Mouse (Mus musculus) telencephalon, adult 2 months (tissue): Measurements from ENCODE around the gene Fancg.

ENCODE experiments used
- DNase-seq: peaks from one replicate; pipeline ENCODE4 v3.0.0-alpha.2; 2011; ENCODE audit warnings: low read depth, low spot score

The Fancg gene

GRCm38 (mm10) chr4:43033481-43033880 is 23.2 kb upstream of the Fancg start:
- DNase-seq: no peak

- no peak for DNase-seq
Measured at GRCm38 (mm10) chr4:43032501-43032900, 22.2 kb upstream of the Fancg start.

DNA sequence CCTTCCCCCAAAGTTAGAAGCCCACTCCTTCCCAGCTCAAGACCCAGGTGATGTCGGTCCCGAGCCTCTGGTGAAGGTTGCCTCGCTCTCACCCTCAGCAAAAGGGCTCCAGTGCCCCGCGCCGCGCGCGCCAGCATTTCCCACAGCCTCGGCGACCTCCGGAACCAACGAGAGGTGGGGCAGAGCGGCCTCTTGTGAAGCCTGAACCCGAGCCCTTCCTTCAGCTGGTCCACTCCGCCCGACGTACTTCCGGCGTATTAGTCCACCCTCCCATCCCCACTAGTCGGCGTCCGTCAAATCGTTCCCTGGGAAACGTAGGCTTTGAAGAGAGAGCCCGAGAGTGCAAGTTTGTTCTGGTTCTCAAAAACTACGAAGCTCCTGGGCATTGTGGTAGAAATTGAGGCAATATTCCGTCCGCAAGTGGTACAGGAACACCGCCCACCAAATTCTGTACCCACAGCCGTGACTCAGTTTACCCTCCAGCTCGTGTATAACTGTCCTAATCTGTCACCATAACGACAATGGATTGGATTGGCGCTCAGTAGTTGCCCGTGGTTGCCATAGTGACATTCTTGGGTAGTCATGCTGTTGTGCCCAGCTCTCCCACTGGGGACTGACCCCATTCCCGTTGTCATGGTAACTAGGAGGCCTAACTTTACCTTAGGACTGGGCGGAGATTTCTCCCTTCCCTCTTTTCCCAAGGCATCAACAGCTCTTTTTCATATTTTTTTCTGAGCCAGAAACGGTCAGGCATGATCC is 21.1 kb upstream of the Fancg start, which contains the start of gene Stoml2:
Stoml2 (minus strand) TSS at position 474 of the 759 bp plus-strand sequence.
- peak; percentile 98 for DNase-seq

- no peak for DNase-seq
Measured at GRCm38 (mm10) chr4:43030780-43031230, 20.5 kb upstream of the Fancg start.

GRCm38 (mm10) chr4:43030352-43030751 is 20.0 kb upstream of the Fancg start:
- no peak for DNase-seq

DNA sequence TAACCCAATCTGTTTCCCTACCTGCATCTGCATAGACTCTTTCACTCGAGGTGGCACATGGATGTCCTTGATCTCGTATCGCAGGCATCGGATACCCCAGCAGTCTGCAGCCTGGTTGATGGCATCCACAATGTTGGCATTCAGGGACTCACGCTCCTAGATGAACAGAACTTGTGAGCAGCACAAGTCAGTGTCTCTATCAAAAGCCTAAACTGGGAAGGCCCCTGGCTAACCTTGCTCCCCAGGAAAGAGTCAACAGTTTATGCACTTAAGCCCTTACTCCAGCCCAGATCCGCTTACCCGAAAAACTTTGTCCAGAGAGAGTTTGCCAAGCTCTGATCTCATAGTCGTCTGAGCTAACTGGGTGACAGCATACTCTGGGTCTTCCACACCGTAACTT is 19.4 kb upstream of the Fancg start:
- DNase-seq: no peak

DNA sequence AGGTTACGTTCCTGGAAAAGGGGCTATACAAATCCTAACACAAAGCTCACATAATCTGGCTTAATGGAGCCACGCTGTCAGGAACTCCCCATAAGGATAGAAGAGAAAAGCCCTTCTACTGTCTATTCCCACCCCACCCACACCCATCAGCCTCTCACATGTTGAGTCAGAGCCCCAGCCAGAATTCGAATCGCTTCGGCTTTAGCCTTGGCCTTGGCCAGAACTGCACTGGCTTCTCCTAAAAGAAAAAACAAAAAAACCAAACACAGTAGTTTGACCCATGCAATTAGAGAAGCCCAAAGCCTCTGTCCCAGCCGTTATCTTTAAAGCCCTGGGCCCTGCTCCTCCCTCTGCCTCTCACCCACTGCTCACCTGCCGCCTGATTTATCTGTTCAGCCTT is 18.8 kb upstream of the Fancg start:
- DNase-seq: no peak

GRCm38 (mm10) chr4:43025084-43025960 is 15.0 kb upstream of the Fancg start, which contains the start of gene Pigo:
TSS of gene Pigo (minus strand) at chr4:43025819.
- peak; percentile 93 for DNase-seq

GRCm38 (mm10) chr4:43024673-43025072 is 14.4 kb upstream of the Fancg start:
- DNase-seq: no peak

DNA sequence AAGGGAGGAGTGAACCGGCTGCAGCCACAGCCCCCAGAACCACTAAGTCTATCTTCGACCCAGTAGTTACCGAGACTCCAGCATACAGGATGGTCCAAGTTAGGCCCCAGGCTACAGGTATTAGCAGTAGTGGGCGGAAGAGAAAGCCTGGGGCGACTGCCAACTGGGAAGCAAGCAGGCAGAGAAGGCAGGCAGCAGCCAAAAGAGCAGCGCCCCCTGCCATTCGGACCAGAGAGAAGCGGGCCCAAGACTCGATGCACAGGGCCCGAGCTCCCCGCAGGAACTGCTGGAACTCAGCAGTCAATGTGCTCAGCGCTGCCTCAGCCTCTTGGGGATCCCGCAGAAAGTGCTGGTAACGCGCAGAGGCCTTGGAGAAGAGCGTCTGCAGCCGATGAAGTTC is 11.0 kb upstream of the Fancg start:
- DNase-seq: no peak

- DNase-seq: no peak
Measured at GRCm38 (mm10) chr4:43020876-43021275, 10.6 kb upstream of the Fancg start.

DNA sequence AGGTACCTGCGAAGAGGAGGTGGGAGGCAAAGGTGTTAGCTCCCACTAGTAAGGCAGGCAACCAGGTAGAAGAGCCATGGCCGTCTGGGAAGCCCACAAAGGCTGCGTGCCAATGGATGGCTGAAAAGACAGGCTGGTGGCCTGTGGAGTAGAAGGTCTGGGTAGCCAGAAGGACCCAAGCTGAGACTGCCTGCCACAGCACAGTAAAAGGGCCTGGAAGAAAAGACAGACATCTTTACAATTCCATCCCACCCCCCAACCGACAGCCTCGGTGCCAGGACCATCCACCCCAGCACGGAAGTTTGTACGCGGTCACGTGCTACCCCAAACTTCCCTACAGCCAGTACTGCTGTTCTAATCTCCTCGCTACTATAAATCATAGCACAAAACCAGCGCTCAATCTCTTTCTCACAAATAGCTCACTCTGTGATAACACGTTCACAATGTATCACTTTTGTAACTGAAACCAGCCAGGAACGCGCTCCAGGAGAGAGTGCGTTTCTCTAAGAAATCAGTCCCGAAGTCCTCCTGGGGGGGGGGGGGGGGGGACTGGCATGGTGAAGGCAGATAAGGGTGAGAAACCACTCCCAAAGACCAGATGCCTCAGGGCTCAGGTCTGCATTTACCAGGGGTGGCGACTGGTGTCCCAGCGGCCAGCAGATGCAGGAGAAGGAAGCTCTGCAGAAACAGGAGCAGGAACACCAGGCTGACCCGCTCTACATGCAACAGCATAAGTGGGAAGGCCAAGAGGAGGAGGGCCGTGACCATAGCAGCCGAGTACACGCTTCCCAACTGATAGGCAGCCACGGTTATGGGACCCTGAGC is 9.5 kb upstream of the Fancg start:
- no peak for DNase-seq

DNA sequence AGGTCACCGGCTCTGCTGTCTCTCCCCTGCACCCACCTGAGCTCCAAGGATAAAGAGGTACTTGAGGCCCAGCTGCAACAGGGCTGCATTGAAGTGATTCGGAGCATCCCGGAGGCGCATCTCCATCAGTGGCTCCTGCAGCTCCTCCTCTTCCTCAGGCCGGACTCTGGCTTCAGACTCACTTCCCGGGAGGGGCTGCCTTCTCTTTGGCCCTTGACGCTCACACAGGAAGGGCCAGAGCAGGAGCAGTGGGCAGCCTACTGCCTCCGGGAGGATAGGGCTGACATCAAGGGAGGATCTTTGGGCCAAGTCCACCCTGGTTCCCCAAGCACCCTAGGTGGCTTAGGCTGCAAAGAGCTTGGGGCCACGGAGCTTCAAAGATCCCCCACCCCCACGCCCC is 8.9 kb upstream of the Fancg start:
- no peak for DNase-seq

DNA sequence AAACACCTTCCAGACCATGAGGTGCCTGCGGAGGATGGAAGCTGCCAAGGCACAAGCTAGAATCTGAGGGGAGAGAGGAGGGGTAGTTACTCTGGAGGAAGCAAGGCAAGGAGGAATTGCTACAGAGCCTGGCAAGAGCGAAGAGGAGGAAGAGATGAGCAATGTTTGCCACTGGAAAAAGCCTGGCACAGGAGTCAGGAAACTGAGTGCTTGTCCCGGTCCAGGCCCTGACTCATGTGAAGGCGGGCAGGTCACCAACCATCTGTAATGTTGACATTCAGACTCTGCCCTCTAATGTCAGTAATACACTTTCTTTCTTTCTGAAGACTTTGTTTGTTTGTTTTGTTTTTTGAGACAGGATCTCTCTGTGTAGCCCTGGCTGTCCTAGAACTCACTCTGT is 7.8 kb upstream of the Fancg start:
- no peak for DNase-seq

DNA sequence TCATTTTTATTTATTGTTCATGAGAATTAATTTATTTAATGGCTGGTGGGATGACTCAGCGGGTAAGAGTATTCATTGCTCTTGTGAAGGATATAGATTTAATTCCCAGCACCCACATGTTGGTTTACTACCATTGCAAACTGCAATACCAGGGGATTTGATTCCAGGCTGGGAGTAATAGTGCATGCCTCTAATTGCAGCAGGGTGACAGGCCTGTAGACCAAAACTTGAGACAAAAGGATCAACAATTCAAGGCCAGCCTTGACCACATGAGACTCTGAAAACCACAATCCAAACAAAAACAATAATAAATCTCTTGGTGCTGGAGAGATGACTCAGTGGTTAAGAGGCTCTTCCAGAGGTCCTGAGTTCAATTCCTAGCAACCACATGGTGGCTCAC is 1.8 kb upstream of the Fancg start:
- DNase-seq: no peak

- DNase-seq: peak; percentile 28
Measured at GRCm38 (mm10) chr4:43005765-43006164, 4.5 kb downstream of the Fancg start.

DNA sequence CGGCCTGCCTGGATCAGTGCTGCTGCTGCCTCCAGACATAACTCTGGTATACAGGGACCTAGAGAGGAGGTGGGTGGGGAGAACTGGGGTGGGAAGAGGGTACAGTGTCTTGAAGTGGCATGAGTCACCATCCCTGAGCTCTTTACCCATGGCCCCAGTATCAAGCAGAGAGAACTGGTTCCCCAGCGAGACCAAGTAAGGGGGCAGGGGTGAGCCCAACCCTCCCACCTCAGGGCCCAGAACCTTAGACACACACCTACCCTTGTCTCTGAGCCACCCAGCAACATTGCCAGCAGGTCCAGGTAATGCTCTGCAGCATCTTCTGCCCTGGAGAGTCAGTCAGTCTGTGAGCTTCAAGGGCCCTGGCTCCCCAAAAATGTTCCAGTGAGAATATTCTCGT is 5.4 kb downstream of the Fancg start:
- DNase-seq: no peak

DNA sequence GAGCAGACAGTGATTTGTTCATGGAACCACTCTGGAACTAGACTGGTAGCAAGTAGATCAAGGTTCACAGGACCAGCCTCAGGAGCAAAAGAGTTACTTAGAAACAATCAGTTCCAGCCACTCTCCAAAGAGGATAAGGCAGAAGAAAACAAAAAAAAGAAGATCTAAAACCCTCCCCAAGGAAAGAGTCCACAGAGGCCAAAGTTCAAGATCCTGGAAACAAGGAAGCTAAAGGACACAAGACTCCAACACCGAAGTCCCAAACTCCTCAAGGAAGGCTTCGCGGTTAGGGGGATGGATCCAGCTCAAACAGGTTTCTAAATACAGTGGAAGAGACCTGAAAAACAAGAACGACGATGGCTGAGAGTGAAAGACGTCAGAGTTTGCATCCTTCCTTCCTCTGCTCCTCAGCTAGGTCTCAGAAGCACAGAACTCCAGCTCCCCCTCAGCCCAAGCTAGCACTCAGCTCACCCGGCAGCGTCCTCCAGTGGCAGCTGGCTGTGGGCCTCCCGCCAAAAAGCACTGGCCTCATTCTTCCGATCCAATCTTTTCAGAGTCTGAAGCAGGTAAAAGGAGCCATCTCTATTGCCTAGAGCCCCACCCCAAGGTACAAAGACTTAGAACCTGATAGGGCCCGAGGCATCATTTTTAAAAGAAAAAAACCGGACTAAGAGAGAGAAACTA is 7.4 kb downstream of the Fancg start:
- DNase-seq: no peak

- no peak for DNase-seq
Measured at GRCm38 (mm10) chr4:43001272-43001671, 9.0 kb downstream of the Fancg start.

GRCm38 (mm10) chr4:43000141-43000986 is 9.9 kb downstream of the Fancg start, which contains the start of gene Vcp:
TSS of gene Vcp (minus strand) at chr4:43000507.
- peak; percentile 99 for DNase-seq
